Mouse (Mus musculus) lung, adult 2 months (tissue): ENCODE measurements around the gene Nrap.

ENCODE experiments used
- CTCF ChIP-seq: fragments of 200-500 bp; IDR thresholded peaks from 2 replicates; pipeline ENCODE4 v1.5.1; 2011; ENCODE audit warnings: mild to moderate bottlenecking, low read length, control low read depth; ENCODE audit not compliant: insufficient read depth
- POLR2A ChIP-seq: fragments of 200-500 bp; IDR thresholded peaks from 2 replicates; pipeline ENCODE4 v1.6.1; 2011; ENCODE audit warnings: low read depth, mild to moderate bottlenecking, control low read depth, low read length, borderline replicate concordance; ENCODE audit errors: extremely low read depth

- TF ChIP-seq CTCF (no peak), POLR2A (no peak)
Observed at GRCm38 (mm10) chr19:56397663-56398527, 8.1 kb upstream of the Nrap start.
